Mouse (Mus musculus) heart, postnatal 4 days (tissue): ENCODE results near the gene Acd. TPM values are rescaled to one million over a fixed set of nuclear protein-coding genes. Genes with fewer than 3 reads are reported as not detected.

Experiments
- DNase-seq: peaks from one replicate; pipeline ENCODE4 v3.0.0; 2021
- total RNA-seq, 2 experiments: library from RNA; stranded (reverse); gene quantifications; 2 replicates each; pipeline ENCODE4 v1.2.3; 2021

The Acd gene
- total RNA-seq, 2 experiments from 2014 or later = 23.0 to 25.6 TPM

DNA sequence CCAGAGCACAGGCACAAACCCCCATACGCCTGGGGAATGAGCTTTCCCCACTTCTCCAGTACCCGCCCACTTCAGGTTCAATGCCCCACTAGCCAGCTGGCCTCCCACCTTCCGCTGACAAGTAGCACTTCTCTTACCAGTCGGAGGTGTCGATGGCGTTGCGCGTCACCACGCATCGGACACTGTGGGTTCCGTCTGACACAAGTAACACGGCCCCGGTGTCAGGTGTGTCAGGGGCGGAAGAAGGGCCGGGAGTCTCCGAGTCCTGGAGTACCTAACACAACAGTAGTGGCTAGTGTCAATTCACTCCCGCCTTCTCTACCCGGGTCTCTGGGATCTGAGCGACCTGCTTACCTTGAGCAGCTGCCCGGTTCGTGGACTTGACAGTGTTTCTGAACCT lies 336 bp downstream of the Acd start:
- peak; percentile 61 for DNase-seq

DNA sequence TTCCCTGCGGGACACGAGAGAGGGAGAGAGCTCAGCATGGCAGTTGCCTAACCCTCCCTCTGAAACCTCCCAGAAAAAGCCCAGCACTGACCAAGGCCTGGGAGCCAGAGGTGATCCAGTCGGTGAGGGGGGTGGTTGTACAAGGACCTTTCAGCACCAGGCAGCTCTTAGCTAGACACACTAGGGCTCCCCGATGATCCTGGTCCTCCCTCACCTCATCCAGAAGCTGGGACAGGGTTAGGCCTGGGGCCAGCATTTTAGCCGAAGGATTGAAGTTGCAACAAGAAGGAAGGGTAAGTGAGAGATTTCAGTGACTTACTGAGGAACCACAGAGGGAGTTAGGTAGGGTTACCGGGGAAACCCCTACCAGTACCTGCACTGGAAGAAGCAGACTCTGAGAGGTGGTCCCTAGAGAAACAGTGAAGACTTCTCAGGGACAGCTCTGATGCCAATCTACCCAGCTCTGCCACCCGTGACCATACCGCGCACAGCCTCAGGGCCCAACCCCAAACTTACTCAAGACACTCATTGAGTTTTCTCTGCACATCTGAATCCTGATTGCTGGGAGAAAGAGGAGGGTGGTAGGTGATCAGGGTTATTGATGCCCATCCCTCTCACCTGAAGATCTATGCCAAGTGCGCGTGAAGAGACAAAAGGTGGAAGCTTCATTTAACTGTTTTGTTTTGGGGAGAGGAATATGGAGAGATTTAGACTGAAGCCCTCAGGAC lies 1.2 kb downstream of the Acd start:
- no peak for DNase-seq

- DNase-seq = no peak
Measured at GRCm38 (mm10) chr8:105698734-105699133, 2.2 kb downstream of the Acd start.

GRCm38 (mm10) chr8:105697196-105697780 lies 3.6 kb downstream of the Acd start:
- DNase-seq = no peak

DNA sequence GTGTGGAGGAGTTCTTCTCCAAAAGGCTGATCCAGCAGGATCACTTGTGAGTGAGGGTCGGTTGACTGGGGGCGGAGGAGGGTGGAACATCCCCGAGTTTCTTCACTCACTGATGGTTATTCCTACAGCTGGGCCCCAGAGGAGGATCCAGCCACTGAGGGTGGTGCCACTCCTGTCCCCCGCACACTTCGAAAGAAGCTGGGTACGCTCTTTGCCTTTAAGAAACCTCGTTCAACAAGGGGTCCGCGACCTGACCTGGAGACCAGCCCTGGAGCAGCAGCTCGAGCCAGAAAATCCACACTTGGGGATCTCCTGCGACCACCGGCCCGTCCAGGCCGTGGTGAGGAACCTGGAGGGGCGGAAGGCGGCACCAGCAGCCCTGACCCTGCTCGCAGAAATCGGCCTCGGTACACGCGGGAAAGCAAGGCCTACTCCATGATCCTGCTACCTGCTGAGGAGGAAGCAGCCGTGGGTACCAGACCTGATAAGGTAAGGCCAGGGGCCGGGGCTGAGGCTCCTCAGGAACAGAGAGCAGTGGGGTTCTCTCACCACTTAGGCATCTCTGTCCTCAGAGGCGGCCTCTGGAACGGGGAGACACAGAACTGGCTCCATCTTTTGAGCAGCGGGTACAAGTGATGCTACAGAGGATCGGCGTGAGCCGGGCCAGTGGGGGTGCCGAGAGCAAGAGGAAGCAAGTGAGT lies 5.7 kb downstream of the Acd start:
- DNase-seq = no peak

GRCm38 (mm10) chr8:105694051-105694799 lies 6.7 kb downstream of the Acd start:
- no peak for DNase-seq

- peak; percentile 82 for DNase-seq
Measured at GRCm38 (mm10) chr8:105693648-105694047, 7.3 kb downstream of the Acd start.

DNA sequence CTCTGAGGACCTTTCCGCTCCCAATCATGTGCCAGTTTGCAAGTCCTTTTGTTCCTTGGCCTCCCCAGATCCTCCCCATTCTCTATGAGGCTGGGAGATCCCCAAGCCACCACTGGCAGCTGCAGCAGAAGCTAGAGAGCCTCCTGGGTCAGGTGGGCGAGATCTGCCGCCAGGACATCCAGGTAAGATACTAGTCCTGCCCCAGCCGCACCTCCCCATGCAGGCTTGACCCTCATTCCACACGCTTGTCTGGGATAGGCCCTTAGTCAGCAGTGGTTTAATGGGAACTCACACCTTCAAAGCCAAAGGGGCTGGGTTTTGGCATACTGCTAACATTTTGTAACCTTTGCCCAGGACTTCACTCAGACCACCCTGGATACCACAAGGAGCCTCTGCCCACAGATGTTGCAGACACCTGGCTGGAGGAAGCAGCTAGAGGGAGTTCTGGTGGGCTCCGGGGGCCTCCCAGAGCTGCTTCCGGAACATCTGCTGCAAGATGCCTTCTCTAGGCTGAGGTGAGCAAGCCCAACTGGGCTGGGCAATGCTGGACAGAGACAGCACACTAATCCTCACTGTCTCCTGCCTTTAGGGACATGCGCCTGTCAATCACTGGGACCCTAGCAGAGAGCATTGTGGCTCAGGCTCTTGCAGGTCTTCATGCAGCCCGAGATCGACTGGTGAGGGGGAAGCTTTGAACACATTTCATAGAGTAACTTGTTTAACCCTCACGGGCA lies 8.3 kb downstream of the Acd start:
- no peak for DNase-seq

- no peak for DNase-seq
Measured at GRCm38 (mm10) chr8:105690978-105691377, 9.9 kb downstream of the Acd start.

- no peak for DNase-seq
Measured at GRCm38 (mm10) chr8:105689983-105690360, 10.9 kb downstream of the Acd start.

DNA sequence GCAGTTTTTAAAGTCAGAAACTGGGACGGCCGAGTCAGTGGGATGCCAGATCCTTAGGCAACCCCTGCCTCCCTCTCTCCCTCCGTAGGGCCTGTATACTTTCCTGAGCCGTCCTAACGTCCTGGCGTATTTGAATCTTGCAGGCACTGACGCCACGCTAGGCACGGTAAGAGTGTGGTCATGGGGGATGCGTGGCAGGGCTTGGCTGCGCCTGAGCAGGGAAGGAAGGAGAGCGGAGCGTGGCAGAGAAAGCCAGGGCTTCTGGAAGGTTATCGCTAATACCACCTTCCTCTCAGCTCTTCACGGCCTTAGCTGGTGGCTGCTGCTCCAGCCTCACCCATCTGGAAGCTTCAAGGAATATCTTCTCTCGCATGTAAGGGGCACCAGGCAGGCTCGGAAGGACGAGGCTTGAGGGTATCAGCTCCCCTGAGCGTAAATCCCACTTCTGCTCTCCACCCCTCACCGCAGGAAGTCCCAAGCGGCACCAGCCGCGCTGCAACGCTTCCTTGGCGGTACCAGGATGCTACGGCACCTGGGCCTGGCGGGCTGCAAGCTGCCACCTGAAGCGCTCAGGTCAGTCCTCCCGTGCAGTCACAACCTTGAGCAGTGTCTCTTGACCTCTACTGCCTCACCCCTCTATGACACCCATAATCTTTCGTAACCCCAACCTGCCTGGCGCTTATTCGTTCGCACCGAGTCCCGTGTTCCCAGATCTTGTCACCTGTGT lies 11.5 kb downstream of the Acd start:
- DNase-seq = no peak

DNA sequence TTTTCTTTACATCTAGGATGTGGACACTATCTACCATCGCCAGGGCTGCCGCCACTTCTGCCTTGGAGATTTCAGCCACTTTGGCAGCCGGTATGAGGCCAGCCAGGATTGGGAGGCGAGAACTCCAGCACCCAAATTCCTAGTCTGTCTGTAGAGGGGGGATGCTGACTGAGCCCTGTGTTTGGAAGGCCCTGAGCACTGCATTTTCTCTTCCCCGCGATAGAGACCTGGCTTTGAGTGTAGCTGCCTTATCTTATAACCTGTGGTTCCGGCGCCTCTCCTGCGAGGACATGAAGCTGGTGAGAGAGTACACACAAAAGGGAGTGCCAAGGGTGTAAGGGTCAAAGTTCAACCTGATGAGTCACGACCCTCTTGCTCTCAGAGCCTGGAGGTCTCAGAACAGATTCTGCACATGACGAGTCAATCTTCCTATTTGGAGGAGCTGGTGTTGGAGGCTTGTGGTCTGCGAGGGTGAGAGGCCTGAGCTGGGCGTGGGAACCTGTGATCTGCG lies 12.6 kb downstream of the Acd start:
- DNase-seq = no peak

DNA sequence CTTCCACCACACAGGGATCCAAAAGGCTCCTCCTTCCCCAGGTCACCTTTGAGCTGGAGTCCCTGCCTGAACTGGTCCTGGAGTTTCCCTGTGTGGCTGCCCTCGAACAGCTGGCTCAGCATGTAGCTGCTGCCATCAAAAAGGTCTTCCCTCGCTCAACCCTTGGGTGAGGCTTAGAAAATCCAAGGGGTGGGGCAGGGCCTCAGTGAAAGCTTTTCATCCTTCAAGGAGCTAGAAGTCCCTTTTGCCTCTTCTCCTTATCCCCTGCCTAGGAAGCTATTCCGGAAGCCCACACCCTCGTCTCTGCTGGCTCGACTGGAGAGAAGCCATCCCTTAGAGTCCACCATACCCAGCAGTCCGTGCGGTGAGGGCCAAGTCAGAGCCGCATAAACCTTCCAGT lies 13.4 kb downstream of the Acd start:
- no peak for DNase-seq

DNA sequence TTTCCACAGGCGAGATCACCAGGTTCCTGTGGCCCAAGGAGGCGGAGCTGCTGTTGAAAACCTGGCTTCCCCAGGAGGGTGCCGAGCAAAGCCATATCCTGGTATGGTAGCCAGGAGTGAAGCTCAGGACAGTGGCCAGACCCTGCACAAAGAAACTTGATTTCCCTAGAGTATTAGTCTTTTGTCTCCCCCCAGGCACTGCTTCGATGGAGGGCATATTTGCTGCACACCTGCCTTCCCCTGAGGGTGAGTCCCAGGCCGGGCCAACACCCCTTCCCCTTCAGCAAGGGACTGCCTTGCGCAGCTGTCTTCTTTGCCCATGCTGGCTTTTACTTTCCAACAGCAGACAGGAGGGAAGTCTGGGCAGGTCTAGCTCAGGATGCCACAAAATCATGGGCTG lies 14.4 kb downstream of the Acd start:
- no peak for DNase-seq

GRCm38 (mm10) chr8:105685796-105686308 lies 15.1 kb downstream of the Acd start, which contains the start of gene Carmil2:
Gene Carmil2, plus strand, starts transcription at chr8:105686274.
- DNase-seq = peak; percentile 80

DNA sequence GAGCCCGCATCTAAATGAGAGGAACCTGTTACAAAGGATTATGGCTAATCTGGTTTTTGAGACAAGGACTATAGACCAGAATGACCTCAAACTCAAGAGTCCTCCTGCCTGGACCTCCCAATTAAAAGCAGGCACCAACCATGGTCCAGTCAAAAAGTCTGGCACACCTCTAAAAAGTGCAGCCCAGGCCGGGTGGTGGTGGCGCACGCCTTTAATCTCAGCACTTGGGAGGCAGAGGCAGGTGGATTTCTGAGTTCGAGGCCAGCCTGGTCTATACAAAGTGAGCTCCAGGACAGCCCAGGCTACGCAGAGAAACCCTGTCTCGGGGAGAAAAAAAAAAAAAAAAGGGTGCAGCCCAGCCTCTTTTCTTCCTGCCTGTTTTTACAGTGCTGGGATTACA lies 15.6 kb downstream of the Acd start:
- DNase-seq = no peak

DNA sequence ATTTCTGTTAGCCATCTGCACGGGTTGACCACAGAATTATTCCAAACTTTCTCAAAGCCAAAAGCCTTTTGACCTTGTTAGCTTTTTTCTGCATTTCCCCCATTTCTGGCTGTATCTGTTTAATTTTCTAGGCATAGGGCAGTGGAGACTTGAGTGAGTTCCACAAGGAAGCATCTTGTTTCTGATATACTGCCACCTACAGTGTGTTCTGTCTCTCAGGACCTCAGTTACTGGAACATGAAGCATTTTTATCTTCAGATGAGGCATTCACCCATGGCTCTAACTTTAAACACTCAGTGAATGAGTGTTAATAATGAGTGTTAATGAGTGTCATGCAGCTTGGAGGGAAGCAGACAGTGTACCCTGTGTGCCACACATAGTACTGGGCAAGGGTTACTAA lies 23.0 kb downstream of the Acd start:
- DNase-seq = no peak

GRCm38 (mm10) chr8:105661167-105661566 lies 39.7 kb downstream of the Acd start:
- peak; percentile 41 for DNase-seq

- no peak for DNase-seq
Measured at GRCm38 (mm10) chr8:105657641-105658040, 43.3 kb downstream of the Acd start.

DNA sequence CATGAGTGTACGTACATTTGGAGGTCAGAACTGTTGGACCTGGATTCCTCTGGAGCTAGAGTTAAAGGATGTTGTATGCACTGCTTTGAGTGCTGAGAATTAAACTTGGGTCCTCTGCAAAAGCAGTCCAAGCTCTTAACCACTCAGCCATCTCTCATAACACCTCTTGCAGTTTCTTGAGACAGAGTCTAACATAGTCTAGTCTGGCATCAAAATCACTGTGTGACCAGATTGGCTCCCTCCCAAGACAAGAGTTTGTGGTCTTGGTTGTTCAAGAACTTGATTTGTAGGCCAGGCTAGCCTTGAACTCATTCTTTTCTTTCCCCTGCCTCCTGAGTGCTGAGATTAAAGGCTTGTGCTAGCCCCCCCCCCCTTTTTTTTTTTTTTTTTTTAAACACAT lies 52.0 kb downstream of the Acd start:
- DNase-seq = no peak
